Mouse (Mus musculus) limb, embryonic 13.5 days (tissue): ENCODE measurements at regions not wholly inside any gene's neighbourhood (a gene's known extent, or its start where the extent isn't known, plus 50 kb on each side); places are given as distances from the start of the nearest gene placed in this dataset.

Experiments used
- ATAC-seq: fragments of 200-750 bp; cut with Nextera tagmentation; 2 replicates; pipeline ENCODE4 v1.8.0; 2017; ENCODE audit warnings: low read depth, moderate number of reproducible peaks, moderate TSS enrichment; ENCODE audit not compliant: low FRiP score
- H3K27ac ChIP-seq: fragments of 300-500 bp; sonication (generic); 2 replicates; pipeline ENCODE4 v1.5.1; 2015; ENCODE audit warnings: inconsistent platforms, mild to moderate bottlenecking, moderate library complexity
- H3K27me3 ChIP-seq: fragments of 300-500 bp; sonication (generic); 2 replicates; pipeline ENCODE4 v1.6.1; 2015; ENCODE audit warnings: mild to moderate bottlenecking, inconsistent platforms
- H3K36me3 ChIP-seq: fragments of 300-500 bp; sonication (generic); 2 replicates; pipeline ENCODE4 v1.6.1; 2015; ENCODE audit warnings: inconsistent platforms, mild to moderate bottlenecking, moderate library complexity
- H3K4me1 ChIP-seq: fragments of 300-500 bp; sonication (generic); 2 replicates; pipeline ENCODE4 v1.6.1; 2015; ENCODE audit warnings: inconsistent platforms
- H3K4me2 ChIP-seq: fragments of 300-500 bp; sonication (generic); replicated peaks from 2 replicates; pipeline ENCODE4 v1.6.1; 2015; ENCODE audit warnings: inconsistent platforms, mild to moderate bottlenecking, moderate library complexity
- H3K4me3 ChIP-seq: fragments of 300-500 bp; sonication (generic); 2 replicates; pipeline ENCODE4 v1.5.1; 2015; ENCODE audit warnings: moderate library complexity, mild to moderate bottlenecking, inconsistent platforms
- H3K9ac ChIP-seq: fragments of 300-500 bp; sonication (generic); 2 replicates; pipeline ENCODE4 v1.6.1; 2015; ENCODE audit warnings: mild to moderate bottlenecking, inconsistent platforms
- H3K9me3 ChIP-seq: fragments of 300-500 bp; sonication (generic); 2 replicates; pipeline ENCODE4 v1.6.1; 2016; ENCODE audit warnings: inconsistent platforms
- WGBS: fragments of 180-500 bp; shearing (Covaris S2); methylation state at CpG from one replicate; pipeline ENCODE4 v1.1.7; 2015; 5-methylcytosine and 5-hydroxymethylcytosine counted together

- 76% methylated on average over 4 of the region's 4 CpGs for WGBS
- Histone ChIP-seq H3K27me3 (no peaks in the 10 kb centered on the region), H3K27ac (no peak overlapping the region), H3K9me3 (no peaks in the 10 kb centered on the region), H3K4me1 (0 out of 2 replicates have a peak, but pooled peaks cover 4% of the 10 kb centered on the region), H3K4me2 (no peak overlapping the region), H3K36me3 (no peaks in the 10 kb centered on the region), H3K4me3 (no peak overlapping the region), H3K9ac (no peak overlapping the region)
- no peak for ATAC-seq
These were observed 224.3 kb downstream of the Irx2 start for GRCm38 (mm10) chr13:72852896-72853295.

DNA sequence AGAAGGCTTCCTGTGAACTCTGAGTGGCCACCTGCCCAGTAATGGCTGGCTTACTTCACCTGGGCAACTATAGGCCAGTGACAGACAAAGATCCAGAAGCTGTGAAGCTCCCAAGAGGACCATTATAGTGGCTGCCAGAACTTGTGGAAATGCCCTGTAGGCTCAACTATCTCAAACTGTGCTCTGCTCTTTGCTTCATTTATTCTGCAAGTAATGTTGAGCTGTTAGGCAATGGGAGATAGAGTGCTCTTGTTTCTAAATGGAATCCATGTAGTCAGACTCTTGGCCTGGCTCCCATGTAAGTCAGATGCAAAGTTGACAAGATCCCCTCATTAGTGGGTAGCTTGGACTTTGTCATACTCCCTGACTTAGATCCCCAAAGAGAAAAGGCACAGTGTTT, 247.3 kb downstream of the Irx2 start:
- ATAC-seq, result no peak

DNA sequence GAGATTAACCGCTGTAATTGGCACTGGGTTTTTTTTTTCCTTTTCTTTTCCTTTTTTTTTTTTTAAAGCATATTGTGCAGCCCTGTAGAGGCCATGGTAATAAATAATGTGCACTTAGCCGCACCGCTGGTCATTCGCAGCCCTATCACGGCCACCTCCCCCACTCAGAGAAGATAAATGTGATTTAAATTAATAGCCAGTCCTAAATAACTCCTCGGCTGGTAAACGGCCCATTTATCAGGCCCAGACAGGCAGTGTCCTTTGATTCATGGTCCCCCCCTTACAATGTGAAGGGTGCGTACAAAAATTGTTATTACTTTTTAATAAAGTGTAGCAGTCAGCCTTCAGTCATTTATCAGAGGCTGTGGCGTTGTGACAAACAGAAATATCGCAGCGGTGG, 266.4 kb downstream of the Irx2 start:
- Histone ChIP-seq H3K36me3 (no peaks in the 10 kb centered on the region), H3K4me2 (no peak overlapping the region), H3K9me3 (no peaks in the 10 kb centered on the region), H3K27me3 (peaks cover 13% of the 10 kb centered on the region), H3K9ac (no peak overlapping the region), H3K4me1 (no peaks in the 10 kb centered on the region), H3K27ac (no peak overlapping the region), H3K4me3 (no peak overlapping the region)
- whole genome bisulfite sequencing, result 40% methylated on average over 11 of the region's 11 CpGs
- no peak for ATAC-seq

More for the DNA sequence above, 247.3 kb downstream of the Irx2 start:
- Histone ChIP-seq H3K36me3 (no peaks in the 10 kb centered on the region), H3K4me1 (no peaks in the 10 kb centered on the region), H3K4me3 (no peak overlapping the region), H3K4me2 (no peak overlapping the region), H3K9me3 (no peaks in the 10 kb centered on the region), H3K9ac (no peak overlapping the region), H3K27me3 (no peaks in the 10 kb centered on the region), H3K27ac (no peak overlapping the region)

- no peak overlapping the region for H3K4me2 ChIP-seq
- ATAC-seq, result no peak
- H3K4me3 ChIP-seq, result no peak overlapping the region
- no peak overlapping the region for H3K27ac ChIP-seq
- no peak overlapping the region for H3K9ac ChIP-seq
- no peaks in the 10 kb centered on the region for H3K36me3 ChIP-seq
- no peaks in the 10 kb centered on the region for H3K9me3 ChIP-seq
- WGBS, result 46% methylated on average over 2 of the region's 2 CpGs
- H3K27me3 ChIP-seq, result peaks cover 3% of the 10 kb centered on the region
- no peaks in the 10 kb centered on the region for H3K4me1 ChIP-seq
These were observed 274.0 kb downstream of the Irx2 start for GRCm38 (mm10) chr13:72902576-72902975.

DNA sequence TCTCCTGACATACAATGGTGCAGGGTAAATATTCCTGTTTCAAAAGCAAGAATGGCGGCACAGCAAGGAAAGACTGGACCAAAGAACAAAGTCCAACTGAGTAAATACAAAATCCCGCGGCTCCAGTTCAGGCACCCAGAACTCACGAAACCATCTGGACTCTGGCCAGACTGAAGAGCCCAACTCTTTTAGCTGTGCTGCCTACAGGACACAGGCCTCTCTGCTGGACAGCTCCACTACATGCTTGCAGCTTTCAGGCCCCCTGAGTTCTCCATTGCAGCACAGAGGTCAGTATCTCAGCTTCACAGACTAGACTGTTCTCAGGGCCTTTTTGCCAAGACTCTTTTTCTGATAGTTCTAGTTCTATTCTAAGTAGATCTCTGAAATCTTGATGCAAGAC, 290.3 kb downstream of the Irx2 start:
- H3K9me3 ChIP-seq, result no peaks in the 10 kb centered on the region
- ATAC-seq, result no peak
- H3K4me3 ChIP-seq, result no peak overlapping the region
- no peaks in the 10 kb centered on the region for H3K36me3 ChIP-seq
- no peak overlapping the region for H3K27ac ChIP-seq
- no peak overlapping the region for H3K4me2 ChIP-seq
- no peak overlapping the region for H3K9ac ChIP-seq
- no peaks in the 10 kb centered on the region for H3K4me1 ChIP-seq
- no peaks in the 10 kb centered on the region for H3K27me3 ChIP-seq
- WGBS, result 82% methylated on average over 4 of the region's 4 CpGs

GRCm38 (mm10) chr13:72920368-72920767, 291.7 kb downstream of the Irx2 start:
- H3K9me3 ChIP-seq, result no peaks in the 10 kb centered on the region
- WGBS, result 8% methylated on average over 1 of the region's 1 CpGs

DNA sequence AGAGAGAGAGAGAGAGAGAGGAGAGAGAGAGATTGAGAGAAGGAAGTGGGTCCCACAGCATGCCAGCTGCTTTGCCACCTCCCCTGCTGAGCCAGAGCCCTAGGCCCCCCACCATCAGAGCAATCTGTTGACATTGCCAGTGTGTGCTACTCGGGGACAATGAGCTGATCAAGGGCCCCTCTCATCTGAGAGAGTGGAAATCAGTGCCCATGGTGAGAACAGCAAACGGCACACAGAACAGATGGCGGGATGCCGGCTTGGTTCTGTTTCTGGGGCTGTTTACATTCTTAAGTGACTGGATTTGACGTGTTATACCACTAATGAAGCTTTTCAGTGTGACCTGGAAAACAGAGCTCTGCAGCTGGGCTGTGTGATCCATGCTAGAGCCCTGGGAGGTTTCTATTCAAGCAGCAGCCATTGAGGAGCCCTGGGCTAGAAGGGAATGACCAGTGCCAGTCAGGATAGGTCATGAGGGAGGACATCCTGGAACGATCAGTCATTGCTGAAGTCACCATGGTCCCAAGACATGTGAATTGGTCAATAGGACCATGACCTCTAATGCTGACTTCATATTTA, 296.0 kb downstream of the Irx2 start:
- no peak for ATAC-seq
- Histone ChIP-seq H3K27ac (no peak overlapping the region), H3K4me1 (no peaks in the 10 kb centered on the region)

More at GRCm38 (mm10) chr13:72920368-72920767, 291.7 kb downstream of the Irx2 start:
- no peak for ATAC-seq
- Histone ChIP-seq H3K4me3 (no peak overlapping the region), H3K9ac (no peak overlapping the region), H3K4me2 (no peak overlapping the region), H3K27me3 (no peaks in the 10 kb centered on the region), H3K4me1 (no peaks in the 10 kb centered on the region), H3K36me3 (no peaks in the 10 kb centered on the region), H3K27ac (no peak overlapping the region)

GRCm38 (mm10) chr13:72937246-72937645, 308.6 kb downstream of the Irx2 start:
- no peaks in the 10 kb centered on the region for H3K36me3 ChIP-seq
- no peaks in the 10 kb centered on the region for H3K4me1 ChIP-seq
- H3K9ac ChIP-seq, result no peak overlapping the region
- no peak overlapping the region for H3K4me2 ChIP-seq
- no peak overlapping the region for H3K27ac ChIP-seq
- H3K4me3 ChIP-seq, result no peak overlapping the region
- ATAC-seq, result no peak
- 78% methylated on average over 4 of the region's 4 CpGs for WGBS
- H3K9me3 ChIP-seq, result no peaks in the 10 kb centered on the region
- peaks cover 3% of the 10 kb centered on the region; the same call in 1 of the 2 replicates for H3K27me3 ChIP-seq

More for the DNA sequence above, 296.0 kb downstream of the Irx2 start:
- no peaks in the 10 kb centered on the region for H3K9me3 ChIP-seq
- no peak overlapping the region for H3K9ac ChIP-seq
- no peaks in the 10 kb centered on the region for H3K27me3 ChIP-seq
- H3K36me3 ChIP-seq, result no peaks in the 10 kb centered on the region
- no peak overlapping the region for H3K4me3 ChIP-seq
- 28% methylated on average over 6 of the region's 6 CpGs for WGBS
- H3K4me2 ChIP-seq, result no peak overlapping the region

- Histone ChIP-seq H3K9me3 (no peaks in the 10 kb centered on the region), H3K9ac (no peak overlapping the region), H3K4me1 (no peaks in the 10 kb centered on the region), H3K4me3 (no peak overlapping the region), H3K27ac (no peak overlapping the region), H3K27me3 (peaks cover 3% of the 10 kb centered on the region; the same call in 1 of the 2 replicates), H3K4me2 (no peak overlapping the region), H3K36me3 (no peaks in the 10 kb centered on the region)
- WGBS, result 32% methylated on average over 13 of the region's 13 CpGs
- no peak for ATAC-seq
These were observed 309.7 kb downstream of the Irx2 start for GRCm38 (mm10) chr13:72938156-72938874.

DNA sequence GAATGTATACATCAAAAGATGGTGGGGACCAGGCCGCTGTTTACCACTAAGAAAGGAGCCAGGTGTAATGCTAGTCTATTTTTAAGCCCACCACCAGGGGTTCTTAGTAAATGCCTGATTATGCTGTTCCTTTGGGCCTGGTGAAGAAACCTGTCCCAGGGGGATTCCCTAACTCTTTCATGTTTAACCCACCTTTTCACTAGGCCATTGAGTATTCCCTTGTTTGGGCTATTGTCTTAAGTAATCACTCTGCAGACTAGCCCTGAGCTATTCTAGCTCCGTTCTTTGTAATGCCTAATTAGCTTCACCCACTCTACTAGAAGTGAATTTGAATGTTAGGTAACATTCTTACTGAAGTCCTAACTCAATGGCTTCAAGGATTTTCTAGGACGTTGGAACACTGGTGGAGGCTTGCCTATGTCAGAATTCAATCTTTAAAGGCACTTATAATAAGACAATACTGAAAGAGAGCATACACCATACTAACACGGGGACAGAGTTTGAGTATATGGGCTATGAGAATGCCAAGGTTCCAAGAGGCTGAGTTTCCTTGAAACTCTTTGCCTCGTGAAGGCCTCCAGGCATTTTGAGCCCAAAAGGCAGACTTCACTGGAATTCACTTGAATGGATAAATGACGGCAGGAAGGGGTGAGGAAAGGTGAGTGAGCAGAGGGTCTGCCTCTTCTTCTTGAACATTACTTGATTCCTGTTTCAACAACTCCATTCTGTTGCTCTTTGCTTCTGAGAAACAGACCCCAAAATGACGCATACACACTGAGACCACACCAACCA, 312.7 kb upstream of the Irx4 start:
- no peak overlapping the region for H3K4me3 ChIP-seq
- no peak for ATAC-seq
- no peaks in the 10 kb centered on the region for H3K27me3 ChIP-seq
- H3K4me2 ChIP-seq, result no peak overlapping the region
- no peaks in the 10 kb centered on the region for H3K9me3 ChIP-seq
- H3K4me1 ChIP-seq, result no peaks in the 10 kb centered on the region
- no peaks in the 10 kb centered on the region for H3K36me3 ChIP-seq
- WGBS, result 67% methylated on average over 7 of the region's 7 CpGs
- no peak overlapping the region for H3K27ac ChIP-seq
- no peak overlapping the region for H3K9ac ChIP-seq

DNA sequence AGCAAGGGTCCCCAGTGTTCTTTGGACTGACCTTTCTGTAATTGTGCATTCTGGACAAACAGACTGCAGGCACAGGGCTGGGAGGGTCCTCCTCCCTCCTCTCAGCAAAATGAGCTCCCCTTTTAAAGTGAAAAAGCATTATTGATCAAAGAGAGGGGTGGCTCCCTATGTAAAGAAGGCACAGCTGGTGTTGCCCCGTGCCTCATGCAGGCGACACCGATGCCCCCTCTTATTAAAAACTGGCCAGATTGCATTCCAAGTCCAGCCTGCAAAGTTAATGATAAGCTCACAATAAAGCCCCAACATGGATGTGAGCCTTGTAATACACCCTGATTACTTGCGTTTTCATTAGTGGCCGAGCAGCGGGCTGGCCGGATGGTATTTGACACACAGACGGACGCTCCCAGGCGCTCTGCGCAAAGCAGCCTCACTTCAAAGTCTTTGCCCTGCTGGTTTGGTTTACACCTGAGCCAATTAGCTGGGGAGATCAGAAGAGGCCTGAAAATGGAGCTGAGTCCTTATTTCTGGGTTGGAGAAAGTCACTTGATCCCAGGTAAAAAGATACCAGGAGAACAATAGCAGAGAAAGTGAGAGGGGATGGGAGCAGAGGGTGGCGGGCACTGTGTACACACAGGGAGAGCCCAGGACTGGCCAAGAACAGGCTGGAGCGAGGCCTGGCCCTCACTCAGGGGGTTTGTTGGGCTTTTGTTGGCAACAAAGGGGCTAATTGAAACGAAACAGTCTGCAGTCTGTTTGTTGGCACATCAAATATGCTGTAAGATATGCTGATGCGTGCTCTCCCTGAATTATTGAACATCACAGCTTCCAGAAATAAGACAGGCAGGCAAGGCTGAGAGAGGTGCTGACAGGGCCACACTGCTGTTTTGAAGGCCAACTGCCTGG, 301.4 kb upstream of the Irx4 start:
- H3K4me3 ChIP-seq, result no peak overlapping the region
- H3K4me2 ChIP-seq, result no peak overlapping the region
- H3K9me3 ChIP-seq, result no peaks in the 10 kb centered on the region
- H3K4me1 ChIP-seq, result no peaks in the 10 kb centered on the region
- H3K9ac ChIP-seq, result no peak overlapping the region
- WGBS, result 19% methylated on average over 15 of the region's 15 CpGs
- ATAC-seq, result no peak
- H3K27me3 ChIP-seq, result peaks cover 11% of the 10 kb centered on the region
- H3K27ac ChIP-seq, result no peak overlapping the region
- no peaks in the 10 kb centered on the region for H3K36me3 ChIP-seq
